Comparison of ENCODE assay signal across 9 mouse cellular contexts in the genomic region with DNA sequence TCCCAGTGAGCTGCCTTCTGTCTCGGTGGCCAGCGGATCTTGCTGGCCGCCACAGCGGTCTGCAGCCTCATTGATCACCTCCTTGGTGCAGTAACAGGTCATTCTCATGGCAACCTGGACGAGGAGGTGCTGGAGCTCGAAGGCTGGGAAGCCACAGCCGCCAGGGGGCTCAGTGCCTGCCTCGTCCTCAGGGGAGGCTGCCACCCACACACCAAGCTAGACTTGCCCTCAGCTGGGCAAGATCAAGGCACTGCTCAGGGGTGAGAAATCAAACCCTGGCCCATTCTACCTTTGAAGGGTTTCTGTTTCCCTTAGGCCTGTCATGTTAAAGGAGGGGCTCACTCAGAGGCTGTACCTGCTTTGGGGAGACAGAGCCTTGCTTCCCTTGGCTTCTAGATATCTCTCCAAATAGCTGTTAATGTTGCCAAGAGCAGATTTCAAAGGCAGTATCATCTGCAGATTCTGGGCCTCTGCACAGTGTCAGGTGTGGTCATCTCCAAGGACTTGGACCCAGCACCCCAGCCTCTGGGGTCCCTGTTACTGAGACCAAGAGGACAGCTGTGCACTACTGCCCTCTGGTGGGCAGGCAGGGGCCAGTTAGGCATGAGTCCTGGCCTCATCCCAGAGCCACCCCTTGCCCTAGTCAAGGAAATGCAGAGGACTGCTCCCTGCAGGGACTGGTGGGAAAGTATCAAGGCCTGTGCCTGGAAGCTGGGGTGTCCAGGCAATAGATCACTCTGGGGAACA. TPM values are rescaled to one million over a fixed set of nuclear protein-coding genes. Genes with fewer than 3 reads are reported as not detected.
DNase-seq lines count a peak whose midpoint lies in the region; ATAC-seq and TF ChIP-seq lines count a peak whose summit lies in the region.
"Had no signal": no experiment of that assay in that cellular context is flagged by ENCODE, and none has a peak within 500 bp of the region (broad histone marks: within the 10 kb centered on the region; RNA-seq: fewer than 3 reads in every experiment).

No protein-coding gene starts in this region.

- H3K27me3 ChIP-seq in forebrain, embryonic 11.5 days (ENCODE audit: control insufficient read depth, insufficient read depth, low read length) = peaks cover 2% of the 10 kb centered on the region; the same call in 1 of the 2 replicates
- no peaks in the 10 kb centered on the region; the same call in 1 of the 2 replicates for H3K27me3 ChIP-seq in liver, postnatal 0 days (ENCODE audit: insufficient read depth, low read length)

- no peaks in the 10 kb centered on the region for H3K36me3 ChIP-seq in forebrain, embryonic 11.5 days (ENCODE audit: control insufficient read depth, insufficient read depth, low read length)
- no peaks in the 10 kb centered on the region for H3K36me3 ChIP-seq in liver, postnatal 0 days (replicated peaks; ENCODE audit: insufficient read depth, low read length)

- peak; percentile 84 for TF ChIP-seq CTCF in liver, postnatal 0 days (IDR thresholded peaks at IDR 0.05; ENCODE audit: low read depth)

- no peaks in the 10 kb centered on the region for H3K9me3 ChIP-seq in forebrain, embryonic 11.5 days (ENCODE audit: control insufficient read depth, low read length)
- H3K9me3 ChIP-seq in liver, postnatal 0 days (ENCODE audit: low read length) = no peaks in the 10 kb centered on the region

- H3K4me2 ChIP-seq in forebrain, embryonic 11.5 days (ENCODE audit: low read depth, low read length, severe bottlenecking) = no peak overlapping the region
- H3K4me2 ChIP-seq in liver, postnatal 0 days (ENCODE audit: low read depth, low read length) = no peak overlapping the region

- TF ChIP-seq EP300 in liver, postnatal 0 days (IDR thresholded peaks at IDR 0.05; ENCODE audit: low read depth) = no peak

- peaks cover 11% of the 10 kb centered on the region; the same call in 1 of the 2 replicates for H3K4me1 ChIP-seq in forebrain, embryonic 11.5 days (replicated peaks; ENCODE audit: control insufficient read depth, insufficient read depth, low read length)
- H3K4me1 ChIP-seq in liver, postnatal 0 days (ENCODE audit: insufficient read depth) = no peaks in the 10 kb centered on the region

- no peak overlapping the region for H3K9ac ChIP-seq in forebrain, embryonic 11.5 days (ENCODE audit: low read length)
- no peak overlapping the region for H3K9ac ChIP-seq in liver, postnatal 0 days (replicated peaks)

- WGBS in forebrain, embryonic 11.5 days = 19% methylated on average over 8 of the region's 8 CpGs
- WGBS in liver, postnatal 0 days (ENCODE audit: insufficient replicate concordance) = 18% methylated on average over 8 of the region's 8 CpGs

- DNase-seq in cerebellum, postnatal 14 days = peak; percentile 57 to 76
- DNase-seq in cerebellum, adult 9-10 months = no peak
- DNase-seq in 3134 (ENCODE audit: extremely low read depth, insufficient read length, low spot score) (peak; percentile 16), adipocyte (ENCODE audit: low spot score) (peak; percentile 46)
- DNase-seq in forebrain, embryonic 11.5 days (ENCODE audit: low spot score) = peak; percentile 82
- peak; percentile 33 for DNase-seq in hindlimb bud, embryonic 11.5 days (ENCODE audit: extremely low spot score, low read depth, low spot score)
- peak; percentile 71 for DNase-seq in liver, postnatal 0 days
- peak; percentile 45 for DNase-seq in right cerebral cortex, postnatal 4 days

- H3K27ac ChIP-seq in forebrain, embryonic 11.5 days (ENCODE audit: low read depth, low read length) = no peak overlapping the region
- no peak overlapping the region for H3K27ac ChIP-seq in liver, postnatal 0 days (ENCODE audit: low read depth)
- H3K27ac ChIP-seq: macrophage had no signal

- peak; percentile 71 for ATAC-seq in forebrain, embryonic 11.5 days (replicated peaks; ENCODE audit: low FRiP score)
- peak; percentile 56; the same call in 1 of the 2 replicates for ATAC-seq in liver, postnatal 0 days

- H3K4me3 ChIP-seq in forebrain, embryonic 11.5 days (ENCODE audit: low read depth, low read length) = no peak overlapping the region
- no peak overlapping the region for H3K4me3 ChIP-seq in liver, postnatal 0 days (ENCODE audit: low read depth, low read length)

RNA-seq across cellular contexts. Expression of a gene that starts 18.0 kb away (rescaled TPM):
- polyA plus RNA-seq in forebrain, embryonic 11.5 days (2014; fragmentation: Nextera tagmentation; extraction: Ambion mirVana) = 116 and 119 TPM in 2 replicates
- polyA plus RNA-seq in liver, postnatal 0 days (2015; fragmentation: Nextera tagmentation; extraction: Ambion mirVana) = 88.7 and 90.4 TPM in 2 replicates

RNA-seq across cellular contexts. Expression of a gene that starts 18.0 kb away (rescaled TPM):
- polyA plus RNA-seq in forebrain, embryonic 11.5 days (2014; fragmentation: Nextera tagmentation; extraction: Ambion mirVana) = 327 and 340 TPM in 2 replicates
- 291 TPM in 2 replicates for polyA plus RNA-seq in liver, postnatal 0 days (2015; fragmentation: Nextera tagmentation; extraction: Ambion mirVana)

RNA-seq across cellular contexts. Expression of a gene that starts 50.1 kb away (rescaled TPM):
- 1.2 and 1.8 TPM in 2 replicates for polyA plus RNA-seq in forebrain, embryonic 11.5 days (2014; fragmentation: Nextera tagmentation; extraction: Ambion mirVana)
- polyA plus RNA-seq in liver, postnatal 0 days (2015; fragmentation: Nextera tagmentation; extraction: Ambion mirVana) = not detected in 2 replicates
- polyA plus RNA-seq: macrophage had no signal
